Comparison of ENCODE assay signal across 25 mouse cellular contexts in the genomic region with DNA sequence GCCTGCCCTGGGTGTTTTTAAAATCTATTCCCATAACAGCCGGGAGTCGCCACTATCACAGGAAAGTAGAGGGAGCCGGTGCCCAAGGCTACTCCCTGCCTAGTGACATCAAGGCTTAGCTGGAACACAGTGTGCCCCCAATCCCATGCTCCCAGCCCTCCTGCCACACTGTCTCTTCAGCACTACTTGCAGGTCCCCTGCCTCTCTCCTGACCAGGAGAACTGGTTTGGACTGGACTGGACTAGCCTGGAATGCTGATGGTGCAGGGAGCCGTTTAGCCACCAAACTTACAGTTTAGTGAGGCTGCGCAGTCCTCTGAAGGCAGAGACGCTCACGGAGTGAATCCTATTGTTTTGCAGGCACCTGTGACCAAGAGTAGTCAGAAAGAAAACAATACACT. TPM values are rescaled to one million over a fixed set of nuclear protein-coding genes. Genes with fewer than 3 reads are reported as not detected.
DNase-seq lines count a peak whose midpoint lies in the region; ATAC-seq lines count a peak whose summit lies in the region.
"Had no signal": no experiment of that assay in that cellular context is flagged by ENCODE, and none has a peak within 500 bp of the region (broad histone marks: within the 10 kb centered on the region; RNA-seq: fewer than 3 reads in every experiment).

No protein-coding gene starts in this region.

- 81% methylated on average over 7 of the region's 7 CpGs for WGBS in forebrain, embryonic 11.5 days
- 88% methylated on average over 7 of the region's 7 CpGs for WGBS in forebrain, embryonic 14.5 days

- no peaks in the 10 kb centered on the region for H3K36me3 ChIP-seq in forebrain, embryonic 11.5 days (ENCODE audit: control insufficient read depth, insufficient read depth, low read length)
- H3K36me3 ChIP-seq in forebrain, embryonic 14.5 days (ENCODE audit: control insufficient read depth, insufficient read depth, low read length), result no peaks in the 10 kb centered on the region
- H3K36me3 ChIP-seq: embryonic facial prominence, embryonic 15.5 days; hindbrain, embryonic 10.5 days had no signal

- H3K9ac ChIP-seq in forebrain, embryonic 11.5 days (ENCODE audit: low read length), result no peak overlapping the region
- no peak overlapping the region for H3K9ac ChIP-seq in forebrain, embryonic 14.5 days (ENCODE audit: low read length)
- H3K9ac ChIP-seq: embryonic facial prominence, embryonic 15.5 days; heart, embryonic 12.5 days; liver, embryonic 14.5 days; lung, embryonic 14.5 days had no signal

- no peak overlapping the region for H3K27ac ChIP-seq in forebrain, embryonic 11.5 days (ENCODE audit: low read depth, low read length)
- H3K27ac ChIP-seq in forebrain, embryonic 14.5 days (ENCODE audit: low read depth, low read length), result no peak overlapping the region
- H3K27ac ChIP-seq: embryonic facial prominence, embryonic 15.5 days; hindbrain, embryonic 10.5 days; hindbrain, postnatal 0 days; layer of hippocampus, adult 2 months; liver, embryonic 14.5 days; macrophage had no signal

- no peak for ATAC-seq in forebrain, embryonic 11.5 days (replicated peaks; ENCODE audit: low FRiP score)
- ATAC-seq in forebrain, embryonic 14.5 days, result no peak
- ATAC-seq: hindbrain, postnatal 0 days; intestine, embryonic 16.5 days had no signal

- no peak overlapping the region for H3K4me2 ChIP-seq in forebrain, embryonic 11.5 days (ENCODE audit: low read depth, low read length, severe bottlenecking)
- H3K4me2 ChIP-seq in forebrain, embryonic 14.5 days (ENCODE audit: low read length), result no peak overlapping the region
- H3K4me2 ChIP-seq: embryonic facial prominence, embryonic 15.5 days; heart, embryonic 12.5 days; lung, embryonic 14.5 days; midbrain, embryonic 11.5 days had no signal

- peak; percentile 39 for DNase-seq in forebrain, embryonic 11.5 days (ENCODE audit: low spot score)
- no peak for DNase-seq in forebrain, embryonic 14.5 days (ENCODE audit: low spot score)
- DNase-seq in ZHBTc4 (ENCODE audit: low read depth, low spot score), result peak; percentile 83
- peak; percentile 27 for DNase-seq in kidney, postnatal 14 days
- peak; percentile 54 for DNase-seq in testis, postnatal 10 days (ENCODE audit: low spot score)
- no peak for DNase-seq in layer of hippocampus, adult 8-10 months (ENCODE audit: low spot score in 2 of 2)
- no peak for DNase-seq in c-Kit-positive CD71-positive TER-119-positive erythroid progenitor cells, embryonic 14.5 days (ENCODE audit: low spot score)
- DNase-seq: adrenal gland, postnatal 25 days; cerebellum, adult 9-10 months; gastrocnemius, postnatal 25 days; heart, adult 18-20 months; heart, postnatal 10 days; lung, embryonic 14.5 days; right cerebral cortex, postnatal 14 days; thymus, postnatal 36 days had no signal

- H3K4me3 ChIP-seq in forebrain, embryonic 11.5 days (ENCODE audit: low read depth, low read length), result no peak overlapping the region
- H3K4me3 ChIP-seq in forebrain, embryonic 14.5 days (ENCODE audit: low read depth, low read length), result no peak overlapping the region
- H3K4me3 ChIP-seq: embryonic facial prominence, embryonic 15.5 days; heart, embryonic 12.5 days; hindbrain, embryonic 10.5 days; layer of hippocampus, adult 2 months had no signal

- H3K9me3 ChIP-seq in forebrain, embryonic 11.5 days (ENCODE audit: control insufficient read depth, low read length), result no peaks in the 10 kb centered on the region
- no peaks in the 10 kb centered on the region for H3K9me3 ChIP-seq in forebrain, embryonic 14.5 days (replicated peaks; ENCODE audit: control insufficient read depth, low read length)
- H3K9me3 ChIP-seq: embryonic facial prominence, embryonic 15.5 days; hindbrain, embryonic 10.5 days had no signal

- H3K4me1 ChIP-seq in forebrain, embryonic 11.5 days (replicated peaks; ENCODE audit: control insufficient read depth, insufficient read depth, low read length), result no peaks in the 10 kb centered on the region
- no peaks in the 10 kb centered on the region for H3K4me1 ChIP-seq in forebrain, embryonic 14.5 days (ENCODE audit: control insufficient read depth, insufficient read depth, low read length)
- H3K4me1 ChIP-seq: embryonic facial prominence, embryonic 15.5 days; heart, embryonic 12.5 days; hindbrain, embryonic 10.5 days had no signal

- no peaks in the 10 kb centered on the region for H3K27me3 ChIP-seq in forebrain, embryonic 11.5 days (ENCODE audit: control insufficient read depth, insufficient read depth, low read length)
- no peaks in the 10 kb centered on the region for H3K27me3 ChIP-seq in forebrain, embryonic 14.5 days (replicated peaks; ENCODE audit: control insufficient read depth, insufficient read depth, low read length)
- H3K27me3 ChIP-seq: embryonic facial prominence, embryonic 15.5 days; heart, embryonic 12.5 days had no signal

RNA-seq across cellular contexts. Expression of a gene that starts 41.3 kb away (rescaled TPM):
- 43.9 and 47.3 TPM in 2 replicates for polyA plus RNA-seq in forebrain, embryonic 11.5 days (2014; fragmentation: Nextera tagmentation; extraction: Ambion mirVana)
- polyA plus RNA-seq in forebrain, embryonic 14.5 days (2014; fragmentation: Nextera tagmentation; extraction: Ambion mirVana), result 47.2 and 47.7 TPM in 2 replicates
- total RNA-seq in layer of hippocampus, adult 8-10 months (2022), result 10 to 100 TPM; 27.4 to 33.7 (median 29.9) TPM

RNA-seq across cellular contexts. Expression of a gene that starts 41.7 kb away (rescaled TPM):
- polyA plus RNA-seq in forebrain, embryonic 11.5 days (2014; fragmentation: Nextera tagmentation; extraction: Ambion mirVana), result 20.4 and 21.8 TPM in 2 replicates
- 10.4 and 11.0 TPM in 2 replicates for polyA plus RNA-seq in forebrain, embryonic 14.5 days (2014; fragmentation: Nextera tagmentation; extraction: Ambion mirVana)
- total RNA-seq in layer of hippocampus, adult 8-10 months (2022), result 1 to 10 TPM; 1.1 to 1.5 (median 1.3) TPM
- total RNA-seq: monocyte, adult 5-6 weeks had no signal

Comparison
In these comparisons a context has a peak if more than half of its experiments do, and no peak if none do; other contexts are left out.
1. DNase-seq: peak in forebrain, embryonic 11.5 days (single experiment), ZHBTc4 (single experiment), kidney, postnatal 14 days (single experiment) and testis, postnatal 10 days (single experiment); none in forebrain, embryonic 14.5 days (single experiment), layer of hippocampus, adult 8-10 months (0 of 2) and c-Kit-positive CD71-positive TER-119-positive erythroid progenitor cells, embryonic 14.5 days (single experiment).